Mouse (Mus musculus): ENCODE measurements at regions not wholly inside any gene's neighbourhood (a gene's known extent, or its start where the extent isn't known, plus 50 kb on each side); places are given as distances from the start of the nearest gene placed in this dataset.
A peak's percentile ranks its signal among the peaks of the same experiment; 100 is the strongest.

- no peak for DNase-seq (ENCODE audit: low spot score in 2 of 2)
- intact Hi-C loops (cut with DNase I), result no loop called here
These were observed 99.9 kb upstream of the Rreb1 start for GRCm38 (mm10) chr13:37678251-37678650.

DNA sequence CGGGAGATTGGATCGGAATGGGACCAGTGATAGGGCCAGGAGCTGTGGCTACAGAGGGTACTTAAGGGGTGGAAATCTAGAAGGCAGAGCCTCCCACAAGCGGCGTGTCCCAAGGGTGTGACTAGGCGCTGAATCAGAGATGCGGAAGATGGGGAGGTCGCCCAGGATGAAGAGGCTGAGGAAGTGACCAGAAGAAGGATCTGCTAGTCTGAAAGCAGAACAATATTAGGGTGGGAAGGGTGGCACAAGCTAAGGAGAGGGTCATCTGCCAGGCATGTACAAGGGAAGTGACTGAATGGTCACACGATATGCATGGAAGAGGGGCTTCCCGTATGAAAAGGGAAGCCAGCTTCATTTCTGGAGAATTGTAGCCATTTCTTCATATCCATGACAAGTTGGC is 99.4 kb upstream of the Rreb1 start:
- intact Hi-C loops (cut with DNase I), result no loop called here

DNA sequence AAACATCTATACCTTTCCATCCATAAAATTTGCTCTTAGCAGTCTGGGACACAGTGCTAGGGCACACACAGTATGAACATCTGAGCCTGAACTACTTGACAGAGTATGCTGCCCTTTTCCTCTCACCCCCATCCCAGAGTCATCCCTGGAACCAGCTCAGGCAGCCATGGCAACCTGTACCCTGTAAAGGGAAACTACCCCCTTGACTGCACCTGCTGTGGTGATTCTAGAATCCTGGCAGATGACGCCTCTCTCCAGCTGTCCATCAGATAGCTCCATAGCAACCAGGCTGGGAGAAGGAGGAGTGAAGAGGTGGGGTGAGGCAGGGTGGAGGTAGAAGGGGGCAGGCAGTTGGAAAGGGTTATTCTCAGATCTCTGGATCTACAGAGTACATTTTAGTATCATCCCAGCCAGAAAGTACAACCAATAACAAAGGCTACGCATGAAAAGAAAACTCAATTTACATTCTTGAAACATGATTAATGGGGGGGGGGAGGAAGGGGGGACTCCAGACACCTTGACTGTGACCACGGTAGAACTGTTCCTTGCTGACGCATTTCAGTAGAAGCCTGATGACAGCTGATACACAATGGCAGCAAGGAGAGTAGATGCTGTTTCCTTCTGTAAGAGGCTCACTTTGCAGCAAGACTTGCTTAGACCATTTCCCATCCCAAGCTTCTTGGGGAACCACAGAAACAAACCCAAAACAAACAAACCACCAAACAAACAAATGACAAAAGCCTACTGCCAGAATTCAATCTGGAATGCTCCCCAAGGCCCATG is 97.2 kb upstream of the Rreb1 start:
- intact Hi-C loops (cut with DNase I), result no loop called here
- DNase-seq (ENCODE audit: low spot score in 2 of 2), result peak in 1 of 2 experiments; percentile 15

More for the DNA sequence above, 99.4 kb upstream of the Rreb1 start:
- no peak for DNase-seq (ENCODE audit: low spot score in 2 of 2)

GRCm38 (mm10) chr13:37683045-37683679 is 95.0 kb upstream of the Rreb1 start:
- intact Hi-C loops (cut with DNase I), result no loop called here
- no peak for DNase-seq (ENCODE audit: low spot score in 2 of 2)

- intact Hi-C loops (cut with DNase I), result no loop called here
- no peak for DNase-seq (ENCODE audit: low spot score in 2 of 2)
These were observed 92.6 kb upstream of the Rreb1 start for GRCm38 (mm10) chr13:37685617-37686016.

- intact Hi-C loops (cut with DNase I), result no loop called here
- no peak for DNase-seq (ENCODE audit: low spot score in 2 of 2)
These were observed 92.1 kb upstream of the Rreb1 start for GRCm38 (mm10) chr13:37686109-37686508.

GRCm38 (mm10) chr13:37689127-37689777 is 88.9 kb upstream of the Rreb1 start:
- DNase-seq (ENCODE audit: low spot score in 2 of 2), result no peak
- intact Hi-C loops (cut with DNase I), result no loop called here

DNA sequence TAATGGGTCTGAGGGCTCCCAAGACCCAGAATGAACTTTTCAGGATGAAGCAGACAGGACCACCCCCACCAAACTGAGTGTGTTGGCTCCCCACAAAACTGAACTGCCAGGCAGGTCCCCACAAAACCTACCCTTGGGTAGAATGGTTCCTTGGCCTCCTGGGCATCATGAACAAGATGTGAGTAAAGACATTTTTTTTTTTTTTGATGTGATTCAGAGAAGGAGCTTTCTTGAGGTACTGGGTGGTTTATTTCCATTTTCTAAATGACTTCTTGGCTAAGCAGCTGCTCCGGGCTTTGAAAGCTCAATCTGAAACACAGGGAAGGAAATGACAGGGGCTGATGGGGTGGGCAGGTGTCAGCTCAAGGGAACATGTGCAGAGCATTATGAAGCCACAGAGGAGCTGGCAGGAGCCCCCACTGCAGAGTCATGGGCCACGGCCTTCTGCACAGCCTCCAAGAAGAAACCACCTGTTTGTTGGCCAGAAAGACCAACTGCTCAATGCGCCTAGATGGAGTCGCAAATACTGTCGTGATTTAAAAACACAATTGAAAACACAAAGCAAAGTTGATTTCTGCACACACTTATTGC is 86.2 kb upstream of the Rreb1 start:
- no peak for DNase-seq (ENCODE audit: low spot score in 2 of 2)
- intact Hi-C loops (cut with DNase I), result no loop called here

DNA sequence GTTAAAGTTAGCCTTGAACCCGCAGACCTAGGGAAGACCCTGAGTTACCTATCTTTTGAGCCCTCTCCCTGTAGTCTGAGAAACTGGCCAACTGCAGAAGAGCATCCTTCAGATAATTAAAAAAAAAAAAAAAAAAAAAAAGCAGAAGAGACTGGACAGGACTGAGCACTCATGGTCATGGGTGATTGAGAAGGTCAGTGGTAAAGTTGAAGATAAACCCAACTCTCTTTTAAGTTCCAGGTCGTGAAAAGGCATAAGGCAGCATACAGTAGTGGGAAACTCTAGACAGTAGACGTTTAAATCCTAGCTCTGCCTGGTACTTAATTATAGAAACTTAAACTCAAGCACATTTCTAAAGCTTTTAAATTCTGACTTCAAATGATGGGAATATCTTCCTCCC is 84.6 kb upstream of the Rreb1 start:
- intact Hi-C loops (cut with DNase I), result no loop called here
- no peak for DNase-seq (ENCODE audit: low spot score in 2 of 2)

DNA sequence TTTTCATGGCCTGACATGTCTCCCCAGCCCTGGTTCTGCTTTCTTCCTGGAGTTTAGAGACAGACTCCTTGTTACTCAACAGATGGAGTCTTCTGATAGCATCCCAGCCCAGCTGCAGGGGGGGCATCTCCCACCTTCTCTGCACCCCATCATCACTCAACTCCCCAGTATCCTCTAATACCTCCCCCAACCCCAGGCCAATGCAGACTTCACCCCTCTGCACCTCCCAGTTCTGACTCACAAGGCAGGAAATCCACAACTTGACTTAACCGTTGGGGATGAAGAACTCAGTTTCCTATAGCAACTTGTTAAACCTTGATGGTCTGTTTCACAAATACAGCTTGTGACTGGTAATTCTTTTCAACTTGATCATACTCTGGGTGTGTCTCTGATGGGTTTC is 73.7 kb upstream of the Rreb1 start:
- DNase-seq (ENCODE audit: low spot score in 2 of 2), result no peak
- intact Hi-C loops (cut with DNase I), result no loop called here

DNA sequence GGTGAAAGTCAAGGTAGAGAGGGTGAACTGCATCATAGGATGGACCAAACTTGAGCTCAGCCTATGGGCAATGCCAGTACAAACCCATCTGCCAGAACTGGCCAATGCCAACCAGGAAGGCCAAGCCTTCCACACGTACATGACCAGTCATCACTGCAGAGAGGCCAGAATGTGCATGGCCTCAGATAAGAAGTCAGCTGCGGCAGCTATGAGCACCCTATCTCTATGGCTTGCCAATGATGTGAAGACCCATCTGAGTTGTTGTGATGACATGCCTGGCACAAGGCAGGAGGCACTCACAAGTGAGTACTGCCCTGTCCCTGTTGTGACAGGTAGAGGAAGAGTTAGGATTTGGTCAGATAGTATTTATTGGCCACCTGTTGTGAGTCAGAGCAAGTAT is 72.7 kb upstream of the Rreb1 start:
- intact Hi-C loops (cut with DNase I), result no loop called here
- no peak for DNase-seq (ENCODE audit: low spot score in 2 of 2)

GRCm38 (mm10) chr13:37710913-37711312 is 67.3 kb upstream of the Rreb1 start:
- no peak for DNase-seq (ENCODE audit: low spot score in 2 of 2)
- intact Hi-C loops (cut with DNase I), result no loop called here

DNA sequence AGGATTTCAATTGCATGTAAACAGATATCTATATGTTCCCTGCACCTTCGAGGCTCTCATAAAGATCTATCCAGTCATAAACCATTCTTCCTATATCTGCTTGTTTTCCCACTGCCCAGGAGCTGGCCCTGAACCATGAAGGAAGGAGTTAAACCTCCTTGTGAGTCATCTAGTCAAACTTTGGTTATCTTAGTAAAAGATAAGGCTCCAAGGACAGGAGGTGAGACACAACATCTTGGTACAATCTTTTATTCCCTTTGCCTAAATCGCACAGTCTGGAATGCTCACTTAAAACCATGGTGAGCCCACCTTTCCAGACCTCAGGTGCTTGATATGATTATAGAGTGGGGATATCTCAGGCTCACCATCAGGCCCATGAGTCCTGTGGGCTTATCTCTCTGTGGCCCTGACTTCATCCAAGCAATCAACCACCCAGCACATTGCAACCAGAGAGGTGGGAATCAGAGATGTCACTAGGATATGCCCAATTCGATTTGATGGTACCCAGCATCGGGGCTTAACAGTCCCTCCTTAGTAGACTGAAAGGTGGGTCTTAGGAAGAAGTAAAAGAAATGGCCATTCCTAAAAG is 65.2 kb upstream of the Rreb1 start:
- DNase-seq (ENCODE audit: low spot score in 2 of 2), result no peak
- intact Hi-C loops (cut with DNase I), result no loop called here

GRCm38 (mm10) chr13:37715058-37715712 is 63.0 kb upstream of the Rreb1 start:
- DNase-seq (ENCODE audit: low spot score in 2 of 2), result no peak
- intact Hi-C loops (cut with DNase I), result no loop called here

GRCm38 (mm10) chr13:37715770-37716693 is 62.2 kb upstream of the Rreb1 start:
- intact Hi-C loops (cut with DNase I), result no loop called here
- DNase-seq (ENCODE audit: low spot score in 2 of 2), result no peak

DNA sequence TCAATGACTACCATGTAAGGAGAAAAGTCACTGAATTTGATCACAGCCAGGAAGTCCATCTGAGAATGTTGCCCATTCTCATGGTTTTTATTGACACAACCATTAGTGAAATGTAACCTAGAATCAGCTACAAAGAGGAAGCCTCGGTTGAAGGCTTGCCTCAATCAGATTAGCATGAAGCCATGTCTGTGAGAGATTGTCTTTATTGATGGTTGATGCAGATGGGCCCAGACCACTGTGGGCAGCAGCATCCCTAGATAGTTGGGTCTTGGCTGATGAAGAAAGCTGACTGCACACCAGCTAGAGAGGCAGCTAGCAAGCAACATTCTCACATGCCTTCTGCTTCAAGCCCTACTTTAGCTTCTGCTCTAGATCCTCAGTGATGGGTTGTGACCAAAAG is 60.4 kb upstream of the Rreb1 start:
- intact Hi-C loops (cut with DNase I), result no loop called here

GRCm38 (mm10) chr13:37718364-37718763 is 59.8 kb upstream of the Rreb1 start:
- DNase-seq (ENCODE audit: low spot score in 2 of 2), result no peak
- intact Hi-C loops (cut with DNase I), result no loop called here

More for the DNA sequence above, 60.4 kb upstream of the Rreb1 start:
- DNase-seq (ENCODE audit: low spot score in 2 of 2), result no peak

Data from left cerebral cortex, postnatal 36 days (tissue).